Comparison of ENCODE assay signal across 21 mouse cellular contexts in genomic region chr10:85011066-85011465, GRCm38 (mm10).
DNase-seq lines count a peak whose midpoint lies in the region; ATAC-seq and TF ChIP-seq lines count a peak whose summit lies in the region.
"Had no signal": no experiment of that assay in that cellular context is flagged by ENCODE, and none has a peak within 500 bp of the region (broad histone marks: within the 10 kb centered on the region; RNA-seq: fewer than 3 reads in every experiment).

No protein-coding gene starts in this region.

- H3K4me1 ChIP-seq in neural tube, embryonic 13.5 days (replicated peaks): peaks cover 51% of the 10 kb centered on the region
- H3K4me1 ChIP-seq in neural tube, embryonic 15.5 days: peaks cover 34% of the 10 kb centered on the region
- H3K4me1 ChIP-seq in small intestine, adult 2 months (ENCODE audit: control insufficient read depth, insufficient read depth, insufficient read length, low read length): peaks cover 18% of the 10 kb centered on the region; the same call in 1 of the 2 replicates
- H3K4me1 ChIP-seq in hindbrain, embryonic 12.5 days: peaks cover 15% of the 10 kb centered on the region

- no peak for TF ChIP-seq CTCF in small intestine, adult 2 months (IDR thresholded peaks at IDR 0.05; ENCODE audit: extremely low read depth, insufficient read length, insufficient replicate concordance, low read depth, low read length)

- WGBS in neural tube, embryonic 13.5 days: 40% methylated on average over 2 of the region's 2 CpGs
- 26% methylated on average over 2 of the region's 2 CpGs for WGBS in neural tube, embryonic 15.5 days
- WGBS in small intestine, adult 2 months: 82% methylated on average over 2 of the region's 2 CpGs
- 60% methylated on average over 2 of the region's 2 CpGs for WGBS in hindbrain, embryonic 12.5 days

- DNase-seq in adrenal gland, adult 2 months: peak; percentile 38
- no peak for DNase-seq in adrenal gland, postnatal 4 days (ENCODE audit: low spot score in 2 of 2)
- DNase-seq in NIH3T3 (ENCODE audit: low read depth): peak; percentile 34
- DNase-seq in thymus, postnatal 25 days: no peak
- DNase-seq: adrenal gland, adult 8-10 months; cerebellum, adult 11-12 months; cerebellum, adult 9-10 months; cerebellum, postnatal 25 days; forebrain, postnatal 0 days; gastrocnemius, postnatal 25 days; heart, adult 11 months; heart, postnatal 36 days had no signal

- no peak for TF ChIP-seq POLR2A in small intestine, adult 2 months (IDR thresholded peaks at IDR 0.05; ENCODE audit: low read depth, low read length)

- no peaks in the 10 kb centered on the region for H3K27me3 ChIP-seq in neural tube, embryonic 13.5 days
- no peaks in the 10 kb centered on the region for H3K27me3 ChIP-seq in neural tube, embryonic 15.5 days (replicated peaks)
- no peaks in the 10 kb centered on the region for H3K27me3 ChIP-seq in small intestine, adult 2 months (ENCODE audit: control insufficient read depth, insufficient read depth, low read length)
- H3K27me3 ChIP-seq in hindbrain, embryonic 12.5 days: no peaks in the 10 kb centered on the region
- H3K27me3 ChIP-seq: embryonic facial prominence, embryonic 12.5 days; heart, embryonic 13.5 days had no signal

- H3K9ac ChIP-seq in neural tube, embryonic 13.5 days: no peak overlapping the region
- H3K9ac ChIP-seq in neural tube, embryonic 15.5 days (replicated peaks): no peak overlapping the region
- H3K9ac ChIP-seq in hindbrain, embryonic 12.5 days: no peak overlapping the region
- H3K9ac ChIP-seq: embryonic facial prominence, embryonic 12.5 days; forebrain, postnatal 0 days; heart, embryonic 13.5 days had no signal

- no peak overlapping the region for H3K4me2 ChIP-seq in neural tube, embryonic 13.5 days
- no peak overlapping the region for H3K4me2 ChIP-seq in neural tube, embryonic 15.5 days
- no peak overlapping the region for H3K4me2 ChIP-seq in hindbrain, embryonic 12.5 days (replicated peaks)
- H3K4me2 ChIP-seq: embryonic facial prominence, embryonic 12.5 days; heart, embryonic 13.5 days had no signal

- H3K27ac ChIP-seq in neural tube, embryonic 13.5 days (replicated peaks): peak overlapping the region; percentile 49
- H3K27ac ChIP-seq in neural tube, embryonic 15.5 days (replicated peaks): no peak overlapping the region
- H3K27ac ChIP-seq in small intestine, adult 2 months (ENCODE audit: insufficient read depth, low read depth, low read length): peak overlapping the region; percentile 23
- no peak overlapping the region for H3K27ac ChIP-seq in hindbrain, embryonic 12.5 days
- H3K27ac ChIP-seq: embryonic facial prominence, embryonic 12.5 days; heart, embryonic 13.5 days had no signal

- H3K4me3 ChIP-seq in neural tube, embryonic 13.5 days: no peak overlapping the region
- no peak overlapping the region for H3K4me3 ChIP-seq in neural tube, embryonic 15.5 days (replicated peaks)
- H3K4me3 ChIP-seq in small intestine, adult 2 months (ENCODE audit: low read depth, low read length): no peak overlapping the region
- H3K4me3 ChIP-seq in hindbrain, embryonic 12.5 days: no peak overlapping the region
- H3K4me3 ChIP-seq: embryonic facial prominence, embryonic 12.5 days; heart, embryonic 13.5 days had no signal

- H3K36me3 ChIP-seq in neural tube, embryonic 13.5 days: peaks cover 33% of the 10 kb centered on the region
- peaks cover 13% of the 10 kb centered on the region for H3K36me3 ChIP-seq in neural tube, embryonic 15.5 days
- peaks cover 8% of the 10 kb centered on the region for H3K36me3 ChIP-seq in small intestine, adult 2 months (ENCODE audit: control insufficient read depth, insufficient read depth, low read length)
- peaks cover 15% of the 10 kb centered on the region; the same call in 1 of the 2 replicates for H3K36me3 ChIP-seq in hindbrain, embryonic 12.5 days

- ATAC-seq in neural tube, embryonic 13.5 days (ENCODE audit: low read depth): no peak
- no peak for ATAC-seq in neural tube, embryonic 15.5 days (ENCODE audit: low FRiP score)
- no peak for ATAC-seq in hindbrain, embryonic 12.5 days (ENCODE audit: low FRiP score)
- ATAC-seq: forebrain, postnatal 0 days; hindbrain, embryonic 16.5 days; inflammation-experienced regulatory T-cells, adult 6 months; intestine, postnatal 0 days had no signal

- H3K9me3 ChIP-seq in neural tube, embryonic 13.5 days: no peaks in the 10 kb centered on the region
- no peaks in the 10 kb centered on the region for H3K9me3 ChIP-seq in neural tube, embryonic 15.5 days (replicated peaks)
- no peaks in the 10 kb centered on the region for H3K9me3 ChIP-seq in hindbrain, embryonic 12.5 days (replicated peaks)
- H3K9me3 ChIP-seq: embryonic facial prominence, embryonic 12.5 days; heart, embryonic 13.5 days had no signal

Comparison
In these comparisons a context has a peak if more than half of its experiments do, and no peak if none do; other contexts are left out.
1. DNase-seq: peak in adrenal gland, adult 2 months (single experiment) and NIH3T3 (single experiment); none in adrenal gland, postnatal 4 days (0 of 2) and thymus, postnatal 25 days (single experiment).
2. H3K27ac ChIP-seq: peak in neural tube, embryonic 13.5 days (single experiment) and small intestine, adult 2 months (single experiment); none in neural tube, embryonic 15.5 days (single experiment) and hindbrain, embryonic 12.5 days (single experiment).